Mouse (Mus musculus): Measurements from ENCODE around the gene Olfr1151. TPM values are rescaled to one million over a fixed set of nuclear protein-coding genes. Genes with fewer than 3 reads are reported as not detected.

The Olfr1151 gene
- not detected for total RNA-seq (2021)
- polyA plus RNA-seq (2012; rRNA removed): not detected in 2 replicates
- long read RNA-seq: 0 reads

- intact Hi-C loops (cut with DNase I): no loop called here
- WGBS: 67% methylated on average over 1 of the region's 1 CpGs
- H3K27ac ChIP-seq: no peak within 1 kb of the TSS
- TF ChIP-seq EP300 (IDR thresholded peaks at IDR 0.05; ENCODE audit: insufficient read depth, low read depth, low read length) (no peak), CTCF (IDR thresholded peaks at IDR 0.05) (no peak), POLR2A (IDR thresholded peaks at IDR 0.05; ENCODE audit: insufficient read depth, low read depth, low read length) (no peak)
- H3K79me2 ChIP-seq (replicated peaks; ENCODE audit: control insufficient read depth, insufficient read depth, low read length): no peaks in the 10 kb centered on the region
- H3K4me3 ChIP-seq: no peak within 1 kb of the TSS
- no peaks in the 10 kb centered on the region for H3K4me1 ChIP-seq (ENCODE audit: control insufficient read depth, insufficient read depth, low read length)
- no peak for DNase-seq
- H3K27me3 ChIP-seq (ENCODE audit: control insufficient read depth, insufficient read depth, low read length): no peaks in the 10 kb centered on the region
- H3K9ac ChIP-seq (ENCODE audit: low read depth, low read length): no peak within 1 kb of the TSS
- H3K36me3 ChIP-seq (ENCODE audit: control insufficient read depth, insufficient read depth, low read length): no peaks in the 10 kb centered on the region
Measured at GRCm38 (mm10) chr2:87855562-87855961, at the start of gene Olfr1151. Gene Olfr1151, plus strand, starts transcription at chr2:87855862.

DNA sequence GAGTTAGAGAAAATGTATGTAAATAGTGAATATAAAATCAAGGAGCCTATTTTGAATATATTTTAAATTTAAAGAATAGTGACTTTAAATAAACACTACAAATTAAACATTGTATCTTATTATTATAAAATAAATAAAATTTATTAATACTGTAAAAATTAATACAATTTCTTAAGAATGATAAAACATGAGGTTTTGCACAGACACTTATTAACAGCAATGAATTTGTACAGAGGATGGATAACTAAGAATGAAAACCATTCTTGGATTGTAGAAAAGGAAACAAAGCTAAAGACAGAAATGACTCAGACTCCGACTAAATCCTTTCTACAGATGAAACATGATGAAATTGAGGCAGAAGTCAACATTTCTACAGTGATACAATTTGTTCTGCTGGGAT is 46.1 kb upstream of the Olfr1151 start, which contains the start of gene Olfr1145:
Gene Olfr1145 (plus strand): TSS at position 301 of the 400 bp plus-strand sequence.
- no peak for TF ChIP-seq EP300 (IDR thresholded peaks at IDR 0.05; ENCODE audit: insufficient read depth, low read depth, low read length)
- TF ChIP-seq POLR2A (IDR thresholded peaks at IDR 0.05; ENCODE audit: insufficient read depth, low read depth, low read length): no peak
- no peak for TF ChIP-seq CTCF (IDR thresholded peaks at IDR 0.05)
- no peaks in the 10 kb centered on the region for H3K79me2 ChIP-seq (replicated peaks; ENCODE audit: control insufficient read depth, insufficient read depth, low read length)
- DNase-seq: no peak
- H3K27me3 ChIP-seq (ENCODE audit: control insufficient read depth, insufficient read depth, low read length): no peaks in the 10 kb centered on the region
- intact Hi-C loops (cut with DNase I): no loop called here
- 48% methylated on average over 1 of the region's 1 CpGs for WGBS
- no peak within 1 kb of the TSS for H3K4me3 ChIP-seq
- H3K27ac ChIP-seq: no peak within 1 kb of the TSS
- no peaks in the 10 kb centered on the region for H3K36me3 ChIP-seq (ENCODE audit: control insufficient read depth, insufficient read depth, low read length)
- no peaks in the 10 kb centered on the region for H3K4me1 ChIP-seq (ENCODE audit: control insufficient read depth, insufficient read depth, low read length)
- H3K9ac ChIP-seq (ENCODE audit: low read depth, low read length): no peak within 1 kb of the TSS

- TF ChIP-seq EP300 (IDR thresholded peaks at IDR 0.05; ENCODE audit: insufficient read depth, low read depth, low read length) (no peak), CTCF (IDR thresholded peaks at IDR 0.05) (no peak), POLR2A (IDR thresholded peaks at IDR 0.05; ENCODE audit: insufficient read depth, low read depth, low read length) (no peak)
- WGBS: 72% methylated on average over 1 of the region's 1 CpGs
- H3K79me2 ChIP-seq (replicated peaks; ENCODE audit: control insufficient read depth, insufficient read depth, low read length): no peaks in the 10 kb centered on the region
Measured at GRCm38 (mm10) chr2:87830233-87830632, 25.4 kb upstream of the Olfr1151 start, which contains the start of gene Olfr1148. Gene Olfr1148, plus strand, starts transcription at chr2:87830533.

GRCm38 (mm10) chr2:87843693-87844092 is 12.0 kb upstream of the Olfr1151 start, which contains the start of gene Olfr1150-ps1:
Gene Olfr1150-ps1, plus strand, starts transcription at chr2:87843993.
- Histone ChIP-seq H3K4me1 (ENCODE audit: control insufficient read depth, insufficient read depth, low read length) (no peaks in the 10 kb centered on the region), H3K27ac (no peak within 1 kb of the TSS), H3K36me3 (ENCODE audit: control insufficient read depth, insufficient read depth, low read length) (no peaks in the 10 kb centered on the region), H3K9ac (ENCODE audit: low read depth, low read length) (no peak within 1 kb of the TSS), H3K4me3 (no peak within 1 kb of the TSS), H3K79me2 (replicated peaks; ENCODE audit: control insufficient read depth, insufficient read depth, low read length) (no peaks in the 10 kb centered on the region), H3K27me3 (ENCODE audit: control insufficient read depth, insufficient read depth, low read length) (no peaks in the 10 kb centered on the region)
- intact Hi-C loops (cut with DNase I): no loop called here
- no peak for DNase-seq
- WGBS: 55% methylated on average over 1 of the region's 1 CpGs
- TF ChIP-seq CTCF (IDR thresholded peaks at IDR 0.05): no peak

More at GRCm38 (mm10) chr2:87830233-87830632, 25.4 kb upstream of the Olfr1151 start, which contains the start of gene Olfr1148:
- H3K27ac ChIP-seq: no peak within 1 kb of the TSS
- H3K4me3 ChIP-seq: no peak within 1 kb of the TSS
- H3K27me3 ChIP-seq (ENCODE audit: control insufficient read depth, insufficient read depth, low read length): no peaks in the 10 kb centered on the region
- H3K36me3 ChIP-seq (ENCODE audit: control insufficient read depth, insufficient read depth, low read length): no peaks in the 10 kb centered on the region
- no peaks in the 10 kb centered on the region for H3K4me1 ChIP-seq (ENCODE audit: control insufficient read depth, insufficient read depth, low read length)
- DNase-seq: no peak
- intact Hi-C loops (cut with DNase I): no loop called here
- H3K9ac ChIP-seq (ENCODE audit: low read depth, low read length): no peak within 1 kb of the TSS

GRCm38 (mm10) chr2:87866192-87866591 is 10.5 kb downstream of the Olfr1151 start, which contains the start of gene Olfr1152:
Gene Olfr1152, plus strand, starts transcription at chr2:87866492.
- no peak for TF ChIP-seq CTCF (IDR thresholded peaks at IDR 0.05)
- TF ChIP-seq EP300 (IDR thresholded peaks at IDR 0.05; ENCODE audit: insufficient read depth, low read depth, low read length): no peak
- no peak for TF ChIP-seq POLR2A (IDR thresholded peaks at IDR 0.05; ENCODE audit: insufficient read depth, low read depth, low read length)
- intact Hi-C loops (cut with DNase I): no loop called here
- Histone ChIP-seq H3K9ac (ENCODE audit: low read depth, low read length) (no peak within 1 kb of the TSS), H3K79me2 (replicated peaks; ENCODE audit: control insufficient read depth, insufficient read depth, low read length) (no peaks in the 10 kb centered on the region), H3K27ac (no peak within 1 kb of the TSS), H3K27me3 (ENCODE audit: control insufficient read depth, insufficient read depth, low read length) (no peaks in the 10 kb centered on the region), H3K4me3 (no peak within 1 kb of the TSS), H3K4me1 (ENCODE audit: control insufficient read depth, insufficient read depth, low read length) (no peaks in the 10 kb centered on the region), H3K36me3 (ENCODE audit: control insufficient read depth, insufficient read depth, low read length) (no peaks in the 10 kb centered on the region)
- no peak for DNase-seq

DNA sequence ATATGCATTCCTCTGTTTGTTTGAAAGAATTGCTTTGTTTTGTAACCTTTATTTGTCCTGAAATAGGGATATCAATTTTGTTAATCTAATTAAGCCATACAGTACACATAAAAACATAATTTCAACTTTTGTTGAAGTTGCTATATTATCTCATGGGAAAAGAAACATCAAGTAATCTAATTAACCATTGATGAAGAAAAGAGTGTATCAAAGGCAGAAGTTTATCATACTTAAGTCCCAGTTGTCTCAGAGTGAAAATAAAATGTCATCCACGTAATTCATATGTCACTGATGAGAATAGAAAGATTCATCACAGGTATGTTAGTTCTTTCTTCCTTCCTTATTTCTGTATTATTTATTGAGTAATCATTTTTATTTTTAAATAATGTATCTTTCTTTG is 39.0 kb downstream of the Olfr1151 start, which contains the start of gene Olfr1153:
Gene Olfr1153 (plus strand): TSS at position 301 of the 400 bp plus-strand sequence.
- no peaks in the 10 kb centered on the region for H3K36me3 ChIP-seq (ENCODE audit: control insufficient read depth, insufficient read depth, low read length)
- H3K4me3 ChIP-seq: no peak within 1 kb of the TSS
- H3K4me1 ChIP-seq (ENCODE audit: control insufficient read depth, insufficient read depth, low read length): no peaks in the 10 kb centered on the region
- 54% methylated on average over 1 of the region's 1 CpGs for WGBS
- H3K79me2 ChIP-seq (replicated peaks; ENCODE audit: control insufficient read depth, insufficient read depth, low read length): no peaks in the 10 kb centered on the region
- no peaks in the 10 kb centered on the region for H3K27me3 ChIP-seq (ENCODE audit: control insufficient read depth, insufficient read depth, low read length)
- no peak within 1 kb of the TSS for H3K27ac ChIP-seq
- H3K9ac ChIP-seq (ENCODE audit: low read depth, low read length): no peak within 1 kb of the TSS
- intact Hi-C loops (cut with DNase I): no loop called here
- TF ChIP-seq EP300 (IDR thresholded peaks at IDR 0.05; ENCODE audit: insufficient read depth, low read depth, low read length) (no peak), POLR2A (IDR thresholded peaks at IDR 0.05; ENCODE audit: insufficient read depth, low read depth, low read length) (no peak), CTCF (IDR thresholded peaks at IDR 0.05) (no peak)
- no peak for DNase-seq

Measured in heart, adult 2 months (tissue).